Comparison of ENCODE assay signal across 7 mouse cellular contexts in the genomic region with DNA sequence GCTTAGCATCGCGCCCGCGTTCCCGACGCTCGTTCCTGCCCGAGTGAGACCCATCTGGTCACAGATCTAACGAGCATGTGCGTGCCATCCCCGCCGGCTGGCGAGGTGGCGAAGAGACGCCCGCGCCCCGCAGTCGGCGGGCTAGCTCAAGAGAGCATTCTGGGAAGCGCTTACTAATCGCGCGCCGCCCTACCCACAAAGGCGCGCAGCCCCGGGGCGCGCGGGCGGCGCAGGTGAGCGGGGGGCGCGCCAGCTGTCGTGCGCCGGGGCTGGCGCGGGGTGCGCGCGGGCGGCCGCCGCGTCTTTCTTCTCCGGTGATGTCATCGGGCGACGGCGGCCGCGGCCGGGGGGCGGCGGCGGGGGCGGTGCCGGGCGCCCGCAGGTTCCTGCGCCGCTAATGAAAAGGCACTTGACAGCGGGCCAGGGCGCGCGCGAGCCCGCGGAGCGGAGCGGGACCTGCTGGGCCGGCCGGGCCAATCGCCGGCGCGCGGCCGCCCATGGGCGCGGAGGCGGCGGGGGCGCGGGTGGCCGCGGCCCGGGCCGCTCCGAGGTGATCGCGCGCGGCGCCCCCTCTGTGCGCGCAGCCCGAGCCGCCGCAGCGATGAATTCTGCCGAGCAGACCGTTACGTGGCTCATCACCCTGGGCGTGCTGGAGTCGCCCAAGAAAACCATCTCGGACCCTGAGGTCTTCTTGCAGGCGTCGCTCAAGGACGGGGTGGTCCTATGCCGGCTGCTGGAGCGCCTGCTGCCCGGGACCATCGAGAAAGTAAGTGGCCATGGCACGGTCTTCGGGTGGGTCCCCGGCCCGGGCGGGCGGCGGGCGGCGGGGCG. TPM values are rescaled to one million over a fixed set of nuclear protein-coding genes. Genes with fewer than 3 reads are reported as not detected.
DNase-seq lines count a peak whose midpoint lies in the region; ATAC-seq lines count a peak whose summit lies in the region.

Gene Arhgef7 (plus strand): TSS at position 71 of the 831 bp plus-strand sequence.

- peaks cover 23% of the 10 kb centered on the region; the same call in 1 of the 2 replicates for H3K27me3 ChIP-seq in hindbrain, embryonic 13.5 days

- DNase-seq in adrenal gland, postnatal 10 days = peak; percentile 63
- DNase-seq in cerebellum, postnatal 25 days = peak; percentile 90 to 95
- peak; percentile 70 to 80 for DNase-seq in frontal cortex, postnatal 36 days (ENCODE audit: low spot score in 2 of 2)
- peak; percentile 77 to 84 for DNase-seq in layer of hippocampus, postnatal 14 days (ENCODE audit: low spot score in 2 of 2)
- peak; percentile 76 for DNase-seq in lung, postnatal 10 days
- peak; percentile 88 for DNase-seq in right cerebral cortex, adult 18-20 months

- no peaks in the 10 kb centered on the region for H3K9me3 ChIP-seq in hindbrain, embryonic 13.5 days

- H3K4me1 ChIP-seq in hindbrain, embryonic 13.5 days (replicated peaks) = peaks cover 37% of the 10 kb centered on the region

- H3K9ac ChIP-seq in hindbrain, embryonic 13.5 days = peak within 1 kb of the TSS; percentile 97

- H3K4me2 ChIP-seq in hindbrain, embryonic 13.5 days = peak within 1 kb of the TSS; percentile 77

- H3K4me3 ChIP-seq in hindbrain, embryonic 13.5 days = peak within 1 kb of the TSS; percentile 74

- ATAC-seq in hindbrain, embryonic 13.5 days (ENCODE audit: low FRiP score) = peak; percentile 89

- WGBS in hindbrain, embryonic 13.5 days = under 1% methylated on average over 116 of the region's 127 CpGs

- H3K27ac ChIP-seq in hindbrain, embryonic 13.5 days = peak within 1 kb of the TSS; percentile 100

- no peaks in the 10 kb centered on the region for H3K36me3 ChIP-seq in hindbrain, embryonic 13.5 days

RNA-seq across cellular contexts. Expression of gene Arhgef7, which starts in this region (rescaled TPM):
- 10 to 100 TPM; 53.1 to 70.4 TPM for total RNA-seq in adrenal gland, postnatal 10 days (2021)
- polyA plus RNA-seq in hindbrain, embryonic 13.5 days (2015; fragmentation: Nextera tagmentation; extraction: Ambion mirVana) = 62.4 and 62.5 TPM in 2 replicates
- 100 to 1,000 TPM; 153 to 157 TPM for total RNA-seq in layer of hippocampus, postnatal 14 days (2021)

Comparison
In these comparisons a context has a peak if more than half of its experiments do, and no peak if none do; other contexts are left out.
1. Peak in every context shown above with its lines: DNase-seq, ATAC-seq, H3K4me3 ChIP-seq and H3K27ac ChIP-seq.